Mouse (Mus musculus) liver, embryonic 11.5 days (tissue): ENCODE results near the gene Ramp3. TPM values are rescaled to one million over a fixed set of nuclear protein-coding genes. Genes with fewer than 3 reads are reported as not detected.

Experiments
- ATAC-seq: fragments of 200-750 bp; cut with Nextera tagmentation; replicated peaks from 2 replicates; pipeline ENCODE4 v1.8.0; 2017; ENCODE audit warnings: moderate number of reproducible peaks, mild to moderate bottlenecking, moderate TSS enrichment, moderate library complexity; ENCODE audit not compliant: low FRiP score
- DNase-seq: peaks from one replicate; pipeline ENCODE4 v3.0.0-alpha.2; 2017; ENCODE audit warnings: low spot score
- H3K27ac ChIP-seq: fragments of 300-500 bp; sonication (generic); 2 replicates; pipeline ENCODE4 v1.5.1; 2014; ENCODE audit warnings: mild to moderate bottlenecking, low read depth, low read length, control low read depth
- H3K27me3 ChIP-seq: fragments of 300-500 bp; sonication (generic); replicated peaks from 2 replicates; pipeline ENCODE4 v1.6.1; 2014; ENCODE audit warnings: low read length, mixed read lengths; ENCODE audit not compliant: control insufficient read depth, insufficient read depth
- H3K36me3 ChIP-seq: fragments of 300-500 bp; sonication (generic); 2 replicates; pipeline ENCODE4 v1.6.1; 2014; ENCODE audit warnings: mild to moderate bottlenecking, low read length, moderate library complexity, mixed read lengths; ENCODE audit not compliant: control insufficient read depth, insufficient read depth
- H3K4me1 ChIP-seq: fragments of 300-500 bp; sonication (generic); replicated peaks from 2 replicates; pipeline ENCODE4 v1.6.1; 2014; ENCODE audit warnings: low read length, mixed read lengths; ENCODE audit not compliant: control insufficient read depth, insufficient read depth
- H3K4me2 ChIP-seq: fragments of 300-500 bp; sonication (generic); 2 replicates; pipeline ENCODE4 v1.6.1; 2014; ENCODE audit warnings: mild to moderate bottlenecking, control low read depth, moderate library complexity
- H3K4me3 ChIP-seq: fragments of 300-500 bp; sonication (generic); 2 replicates; pipeline ENCODE4 v1.5.1; 2014; ENCODE audit warnings: low read depth, low read length, control low read depth
- H3K9ac ChIP-seq: fragments of 300-500 bp; sonication (generic); 2 replicates; pipeline ENCODE4 v1.6.1; 2014; ENCODE audit warnings: low read depth, low read length, control low read depth
- H3K9me3 ChIP-seq: fragments of 300-500 bp; sonication (generic); 2 replicates; pipeline ENCODE4 v1.6.1; 2016; ENCODE audit warnings: low read length, inconsistent platforms, mixed read lengths; ENCODE audit not compliant: control insufficient read depth
- WGBS: fragments of 180-500 bp; shearing (Covaris S2); extraction: QIAGEN DNeasy Blood & Tissue Kit; methylation state at CpG from one replicate; pipeline ENCODE4 v1.1.7; 2014; 5-methylcytosine and 5-hydroxymethylcytosine counted together
- polyA plus RNA-seq: library from polyadenylated mRNA; unstranded; fragments of >200 nt; fragmentation: Nextera tagmentation; extraction: Ambion mirVana; gene quantifications from 2 replicates; pipeline ENCODE4 v1.2.1, GENCODE M21; 2014

Gene Ramp3
- polyA plus RNA-seq, 1 experiment from 2014 or later = 0.53 TPM

DNA sequence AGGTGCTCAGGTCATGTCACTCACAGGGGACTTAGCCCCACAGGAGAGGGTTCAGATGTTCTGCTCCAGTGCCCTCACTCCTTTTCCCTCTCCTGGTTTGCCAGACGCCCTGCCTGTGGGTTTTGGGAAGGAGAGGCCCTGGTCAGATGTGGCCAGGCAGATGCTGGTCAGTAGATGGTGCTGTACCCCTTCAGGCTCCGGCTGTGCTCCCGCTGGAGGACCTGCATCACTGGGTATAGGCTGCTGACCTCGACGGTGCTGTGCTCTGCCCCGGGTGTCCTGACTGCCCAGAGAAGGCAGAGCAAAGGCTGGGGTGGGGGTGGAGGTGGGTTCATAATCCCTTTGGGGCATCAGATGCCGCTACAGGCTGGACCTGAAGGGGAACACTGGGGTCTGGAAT is 19.2 kb downstream of the Ramp3 start:
- Histone ChIP-seq H3K27ac (no peak overlapping the region), H3K27me3 (no peaks in the 10 kb centered on the region), H3K9me3 (no peaks in the 10 kb centered on the region), H3K9ac (no peak overlapping the region), H3K4me3 (no peak overlapping the region), H3K36me3 (no peaks in the 10 kb centered on the region), H3K4me2 (no peak overlapping the region), H3K4me1 (no peaks in the 10 kb centered on the region)
- ATAC-seq (0 out of 2 replicates have a peak, but pooled peaks have one; percentile 39), DNase-seq (no peak)
- WGBS = 23% methylated on average over 7 of the region's 7 CpGs

DNA sequence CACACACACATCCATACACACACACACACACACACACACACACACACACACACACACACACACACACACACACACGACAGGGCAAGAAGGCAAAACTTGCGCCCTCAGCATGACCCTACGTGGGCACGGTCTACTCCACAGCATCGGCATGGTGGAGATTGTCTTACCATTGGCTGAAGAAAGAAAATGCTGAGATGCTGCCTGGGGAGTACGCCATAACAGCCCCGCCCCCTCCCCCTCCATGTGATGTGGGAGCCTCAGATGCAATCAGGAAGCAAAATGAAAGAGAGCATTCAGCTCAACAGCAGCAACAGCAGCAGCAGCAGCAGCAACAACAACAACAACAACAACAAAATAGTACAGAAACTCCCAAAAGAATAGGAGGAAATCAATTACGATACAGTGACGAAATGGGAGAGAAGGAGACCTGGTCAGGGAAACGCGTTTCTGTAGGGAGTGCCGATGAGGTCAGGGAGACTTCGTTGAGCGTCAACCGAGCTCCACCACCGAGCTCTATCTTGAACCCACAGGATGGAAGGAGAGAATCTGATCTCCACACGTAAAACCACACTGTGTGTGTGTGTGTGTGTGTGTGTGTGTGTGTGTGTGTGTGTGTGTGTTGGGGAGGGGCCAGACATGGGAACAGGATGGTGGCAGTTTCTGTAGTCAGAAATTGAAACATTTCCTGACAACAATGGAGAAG is 21.5 kb downstream of the Ramp3 start:
- no peak overlapping the region for H3K4me3 ChIP-seq
- H3K9me3 ChIP-seq = peaks cover 2% of the 10 kb centered on the region; the same call in 1 of the 2 replicates
- H3K27ac ChIP-seq = no peak overlapping the region
- H3K4me1 ChIP-seq = no peaks in the 10 kb centered on the region
- peak overlapping the region; percentile 51 for H3K4me2 ChIP-seq
- ATAC-seq = no peak
- no peak overlapping the region; the same call in 1 of the 2 replicates for H3K9ac ChIP-seq
- WGBS = 49% methylated on average over 17 of the region's 17 CpGs
- DNase-seq = no peak
- H3K27me3 ChIP-seq = no peaks in the 10 kb centered on the region
- no peaks in the 10 kb centered on the region for H3K36me3 ChIP-seq

DNA sequence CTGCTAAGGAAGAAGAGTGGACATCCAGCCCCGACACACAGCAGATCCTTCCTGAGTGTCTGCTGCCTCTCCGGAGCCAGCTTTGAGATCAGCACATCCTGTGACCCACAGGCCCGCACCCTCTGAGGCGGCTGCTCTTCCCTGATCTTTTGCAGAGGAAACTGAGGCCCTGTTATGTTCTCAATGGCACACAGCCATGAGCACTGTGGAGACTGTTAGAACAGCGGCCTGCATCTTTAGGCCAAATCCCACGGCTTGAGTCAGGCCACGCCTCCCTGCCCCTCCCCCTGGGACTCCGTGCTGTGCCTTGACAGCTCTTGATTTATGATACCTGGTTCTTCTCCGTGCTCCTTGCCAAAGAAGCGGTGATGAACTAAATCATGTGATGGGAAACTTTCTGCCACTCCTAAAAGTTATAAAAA is 22.1 kb downstream of the Ramp3 start:
- ATAC-seq (no peak), DNase-seq (peak; percentile 45)
- H3K4me2 ChIP-seq = peak overlapping the region; percentile 51
- H3K9me3 ChIP-seq = peaks cover 2% of the 10 kb centered on the region; the same call in 1 of the 2 replicates
- H3K4me1 ChIP-seq = no peaks in the 10 kb centered on the region
- 16% methylated on average over 10 of the region's 10 CpGs for WGBS
- H3K27me3 ChIP-seq = no peaks in the 10 kb centered on the region
- no peaks in the 10 kb centered on the region for H3K36me3 ChIP-seq
- H3K27ac ChIP-seq = no peak overlapping the region
- no peak overlapping the region; the same call in 1 of the 2 replicates for H3K9ac ChIP-seq
- no peak overlapping the region for H3K4me3 ChIP-seq

DNA sequence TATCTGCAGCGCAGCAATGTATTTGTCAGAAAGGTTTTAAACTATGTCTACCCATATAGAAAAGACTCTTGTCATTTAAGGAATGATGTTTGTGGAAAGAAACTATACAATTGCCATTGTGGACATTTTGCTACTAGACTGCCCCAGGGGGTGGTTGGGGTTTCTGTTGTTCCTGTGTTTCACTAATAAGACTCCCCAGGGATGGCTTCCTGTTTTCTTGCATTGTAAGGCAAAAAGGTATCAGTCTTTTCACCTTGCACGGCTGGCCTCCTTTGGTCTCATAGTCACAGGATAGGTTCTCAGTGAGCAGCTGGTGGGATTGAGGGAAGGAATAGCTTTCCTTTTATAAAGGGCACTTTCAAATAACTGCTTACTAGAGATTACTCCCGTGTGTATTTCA is 26.4 kb downstream of the Ramp3 start:
- ATAC-seq (no peak), DNase-seq (no peak)
- no peaks in the 10 kb centered on the region for H3K4me1 ChIP-seq
- WGBS = 63% methylated on average over 3 of the region's 3 CpGs
- H3K4me2 ChIP-seq = no peak overlapping the region
- no peak overlapping the region for H3K9ac ChIP-seq
- H3K9me3 ChIP-seq = peaks cover 2% of the 10 kb centered on the region; the same call in 1 of the 2 replicates
- no peaks in the 10 kb centered on the region for H3K36me3 ChIP-seq
- H3K4me3 ChIP-seq = no peak overlapping the region
- H3K27ac ChIP-seq = no peak overlapping the region
- H3K27me3 ChIP-seq = no peaks in the 10 kb centered on the region

DNA sequence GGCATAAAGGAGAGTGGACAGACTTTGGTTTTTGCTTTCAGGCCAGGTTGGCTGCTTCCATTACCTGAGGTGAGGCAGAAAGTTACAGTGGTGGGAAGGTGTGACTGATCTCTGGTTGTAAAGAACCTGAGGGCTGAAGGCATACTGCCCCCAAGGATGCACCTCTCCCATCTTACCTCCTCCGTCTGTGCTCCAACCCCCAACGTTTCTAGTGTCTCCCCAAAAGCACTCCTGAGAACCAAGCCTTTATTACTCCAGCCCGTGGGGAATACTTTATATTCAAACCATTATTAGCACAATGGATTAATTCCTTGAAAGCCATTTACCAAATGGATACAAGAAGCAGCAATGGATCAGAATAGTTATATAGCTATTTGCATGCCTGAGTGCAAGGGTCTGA is 30.6 kb downstream of the Ramp3 start:
- Histone ChIP-seq H3K9ac (no peak overlapping the region), H3K27ac (no peak overlapping the region), H3K4me2 (no peak overlapping the region), H3K27me3 (no peaks in the 10 kb centered on the region), H3K4me3 (no peak overlapping the region), H3K4me1 (no peaks in the 10 kb centered on the region), H3K36me3 (no peaks in the 10 kb centered on the region), H3K9me3 (no peaks in the 10 kb centered on the region)
- WGBS = 70% methylated on average over 3 of the region's 3 CpGs
- ATAC-seq = no peak
- no peak for DNase-seq

DNA sequence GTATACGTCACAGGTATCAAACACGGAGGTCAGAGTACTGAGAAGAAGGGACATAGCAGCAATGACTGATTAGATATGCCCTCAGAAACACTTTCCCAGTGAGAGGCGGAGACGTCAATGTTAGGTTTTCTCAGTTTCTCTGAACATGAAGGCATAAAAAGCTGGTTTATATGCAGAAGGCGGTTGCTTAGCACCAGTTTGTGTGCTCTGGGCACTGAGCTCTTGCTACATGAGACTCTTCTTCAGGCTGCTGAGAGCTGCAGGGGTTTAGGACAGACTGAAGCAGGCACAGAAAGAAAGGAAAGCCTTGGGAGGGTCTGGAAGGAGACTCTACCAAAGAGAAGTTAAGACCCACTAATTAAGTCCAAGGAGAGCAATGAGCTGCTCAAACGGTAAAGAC is 34.0 kb downstream of the Ramp3 start:
- Histone ChIP-seq H3K4me2 (no peak overlapping the region), H3K4me1 (no peaks in the 10 kb centered on the region), H3K27ac (no peak overlapping the region), H3K36me3 (no peaks in the 10 kb centered on the region), H3K27me3 (no peaks in the 10 kb centered on the region), H3K9me3 (no peaks in the 10 kb centered on the region), H3K9ac (no peak overlapping the region), H3K4me3 (no peak overlapping the region)
- no peak for DNase-seq
- no peak for ATAC-seq
- 68% methylated on average over 6 of the region's 6 CpGs for WGBS

DNA sequence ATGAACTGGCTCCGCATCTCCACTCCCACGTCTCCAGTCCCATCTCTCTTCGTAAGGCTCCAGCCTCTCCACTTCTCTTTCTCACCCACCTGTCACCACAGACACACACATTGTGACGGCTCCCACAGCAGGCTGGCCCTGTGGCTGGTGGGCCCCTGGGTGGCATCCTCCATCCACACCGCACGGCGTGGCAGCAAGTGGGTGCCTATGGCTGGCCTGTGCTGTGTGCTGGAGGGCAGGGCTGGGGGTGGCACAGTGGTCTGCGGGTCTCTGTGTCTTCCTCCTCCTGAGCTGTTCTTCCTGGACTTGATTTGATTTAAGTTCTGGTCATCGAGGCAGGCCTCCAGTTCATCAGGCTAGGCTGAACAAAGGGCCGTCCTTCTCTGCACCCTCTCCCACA is 35.8 kb downstream of the Ramp3 start:
- ATAC-seq = no peak
- Histone ChIP-seq H3K4me2 (no peak overlapping the region), H3K4me1 (no peaks in the 10 kb centered on the region), H3K9ac (no peak overlapping the region), H3K27ac (no peak overlapping the region), H3K27me3 (no peaks in the 10 kb centered on the region), H3K9me3 (no peaks in the 10 kb centered on the region), H3K4me3 (no peak overlapping the region), H3K36me3 (no peaks in the 10 kb centered on the region)
- 78% methylated on average over 10 of the region's 10 CpGs for WGBS
- no peak for DNase-seq

DNA sequence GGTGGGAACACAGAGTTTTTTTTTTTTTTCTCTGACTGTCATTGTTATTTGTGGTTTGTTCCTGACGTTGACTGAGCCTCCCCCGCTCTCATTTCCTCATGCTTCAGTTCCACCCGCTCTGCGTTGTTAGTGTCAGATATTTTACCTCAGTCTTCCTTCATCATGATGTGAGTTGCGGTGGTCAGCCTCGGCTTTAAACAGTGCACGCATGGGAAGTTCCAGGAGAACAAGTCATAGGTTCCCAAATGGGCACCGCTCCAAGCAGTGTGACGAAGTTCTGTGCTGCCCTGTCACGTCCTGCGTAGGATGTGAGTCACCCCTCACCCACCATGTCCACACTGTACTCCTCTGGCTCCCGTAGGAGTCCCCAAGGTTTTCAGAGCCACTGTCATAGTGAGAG is 36.9 kb downstream of the Ramp3 start:
- H3K4me3 ChIP-seq = no peak overlapping the region
- DNase-seq = no peak
- no peaks in the 10 kb centered on the region for H3K27me3 ChIP-seq
- 45% methylated on average over 12 of the region's 12 CpGs for WGBS
- no peaks in the 10 kb centered on the region for H3K9me3 ChIP-seq
- no peaks in the 10 kb centered on the region for H3K36me3 ChIP-seq
- no peaks in the 10 kb centered on the region for H3K4me1 ChIP-seq
- no peak; the same call in 1 of the 2 replicates for ATAC-seq
- H3K9ac ChIP-seq = no peak overlapping the region
- peak overlapping the region; percentile 42; the same call in 1 of the 2 replicates for H3K4me2 ChIP-seq
- H3K27ac ChIP-seq = no peak overlapping the region

DNA sequence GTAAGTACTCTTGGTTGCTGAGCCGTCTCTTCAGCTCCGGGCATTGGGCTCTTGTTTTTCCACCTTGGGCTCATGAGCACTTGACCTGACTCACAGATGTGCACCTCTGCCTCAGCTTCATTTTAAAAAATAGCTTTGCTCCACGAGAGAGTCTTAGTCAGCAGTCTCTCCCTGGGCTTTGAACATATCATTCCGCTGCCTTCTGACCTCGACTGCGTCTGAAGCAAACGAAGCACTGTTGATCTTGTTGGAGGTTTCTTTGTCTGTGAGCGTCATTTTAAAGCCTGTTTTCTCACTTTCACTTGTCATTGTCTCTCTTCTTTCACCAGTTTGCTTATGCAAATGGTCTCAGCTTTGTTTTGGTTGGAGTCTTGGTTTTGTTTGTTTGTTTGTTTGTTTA is 38.2 kb downstream of the Ramp3 start:
- Histone ChIP-seq H3K27ac (no peak overlapping the region), H3K4me2 (no peak overlapping the region), H3K4me3 (no peak overlapping the region), H3K36me3 (no peaks in the 10 kb centered on the region), H3K27me3 (no peaks in the 10 kb centered on the region), H3K9ac (no peak overlapping the region), H3K9me3 (no peaks in the 10 kb centered on the region), H3K4me1 (no peaks in the 10 kb centered on the region)
- WGBS = 69% methylated on average over 8 of the region's 8 CpGs
- DNase-seq (no peak), ATAC-seq (no peak)
